Comparison of ENCODE assay signal across 11 mouse cellular contexts in the genomic region with DNA sequence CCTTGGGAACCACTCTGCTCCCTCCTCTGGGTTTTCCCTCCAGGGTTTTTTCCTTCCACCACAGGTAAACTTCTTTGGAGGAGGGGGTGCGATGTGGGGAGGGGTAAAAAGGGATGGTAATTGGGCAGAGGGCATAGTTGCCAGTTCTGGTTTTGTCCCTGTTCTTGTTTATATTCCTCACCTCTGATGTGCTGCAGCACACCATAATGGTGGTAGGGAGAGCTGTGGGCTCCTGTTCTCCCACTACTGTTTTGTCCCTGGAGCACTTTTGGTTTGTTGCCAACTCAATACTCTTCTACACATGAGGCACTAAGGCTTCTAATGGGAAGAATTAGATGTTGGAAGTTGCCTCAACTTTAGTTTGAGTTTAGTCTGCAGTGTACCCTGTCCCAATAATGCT. TPM values are rescaled to one million over a fixed set of nuclear protein-coding genes. Genes with fewer than 3 reads are reported as not detected.
DNase-seq lines count a peak whose midpoint lies in the region; ATAC-seq lines count a peak whose summit lies in the region.
"Had no signal": no experiment of that assay in that cellular context is flagged by ENCODE, and none has a peak within 500 bp of the region (broad histone marks: within the 10 kb centered on the region; RNA-seq: fewer than 3 reads in every experiment).

No protein-coding gene starts in this region.

- peak overlapping the region; percentile 82 for H3K4me2 ChIP-seq in embryonic facial prominence, embryonic 14.5 days (ENCODE audit: low read depth, low read length)
- peak overlapping the region; percentile 87; the same call in 1 of the 2 replicates for H3K4me2 ChIP-seq in intestine, embryonic 16.5 days (ENCODE audit: low read depth, low read length)

- no peak overlapping the region for H3K9ac ChIP-seq in embryonic facial prominence, embryonic 14.5 days (ENCODE audit: low read depth, low read length)
- H3K9ac ChIP-seq in intestine, embryonic 16.5 days (ENCODE audit: low read depth, low read length): no peak overlapping the region

- peaks cover 10% of the 10 kb centered on the region; the same call in 1 of the 2 replicates for H3K4me1 ChIP-seq in embryonic facial prominence, embryonic 14.5 days (ENCODE audit: control insufficient read depth, insufficient read depth, low read length)
- H3K4me1 ChIP-seq in intestine, embryonic 16.5 days (ENCODE audit: control insufficient read depth, insufficient read depth, low read length): peaks cover 16% of the 10 kb centered on the region

- H3K9me3 ChIP-seq in embryonic facial prominence, embryonic 14.5 days (ENCODE audit: control insufficient read depth, low read length): no peaks in the 10 kb centered on the region
- no peaks in the 10 kb centered on the region for H3K9me3 ChIP-seq in intestine, embryonic 16.5 days (ENCODE audit: control insufficient read depth, low read length)

- no peak overlapping the region for H3K27ac ChIP-seq in embryonic facial prominence, embryonic 14.5 days (replicated peaks; ENCODE audit: low read depth, low read length)
- no peak overlapping the region for H3K27ac ChIP-seq in intestine, embryonic 16.5 days (ENCODE audit: low read length)

- peak overlapping the region; percentile 47 for H3K4me3 ChIP-seq in embryonic facial prominence, embryonic 14.5 days (ENCODE audit: low read depth, low read length)
- H3K4me3 ChIP-seq in intestine, embryonic 16.5 days (ENCODE audit: low read length): no peak overlapping the region
- H3K4me3 ChIP-seq: erythroblast, embryonic 14.5 days had no signal

- H3K36me3 ChIP-seq in embryonic facial prominence, embryonic 14.5 days (ENCODE audit: control insufficient read depth, insufficient read depth, low read length): no peaks in the 10 kb centered on the region
- no peaks in the 10 kb centered on the region for H3K36me3 ChIP-seq in intestine, embryonic 16.5 days (ENCODE audit: control insufficient read depth, insufficient read depth, low read length)

- peak; percentile 17 to 21 for DNase-seq in layer of hippocampus, postnatal 10 days (ENCODE audit: low spot score in 2 of 2)
- no peak for DNase-seq in layer of hippocampus, adult 9-10 months (ENCODE audit: low spot score)
- no peak for DNase-seq in embryonic facial prominence, embryonic 14.5 days (ENCODE audit: low spot score)
- peak; percentile 28 for DNase-seq in retina, embryonic 14.5 days (ENCODE audit: low spot score)
- DNase-seq in kidney, adult 18-20 months: no peak
- no peak for DNase-seq in lung, adult 18-20 months
- DNase-seq: layer of hippocampus, adult 9-11 months had no signal

- H3K27me3 ChIP-seq in embryonic facial prominence, embryonic 14.5 days (replicated peaks; ENCODE audit: control insufficient read depth, insufficient read depth, low read length): peaks cover 38% of the 10 kb centered on the region
- peaks cover 14% of the 10 kb centered on the region; the same call in 1 of the 2 replicates for H3K27me3 ChIP-seq in intestine, embryonic 16.5 days (replicated peaks; ENCODE audit: control insufficient read depth, insufficient read depth, low read length)

- WGBS in embryonic facial prominence, embryonic 14.5 days: 20% methylated on average over 1 of the region's 1 CpGs
- WGBS in intestine, embryonic 16.5 days: 18% methylated on average over 1 of the region's 1 CpGs

- 0 out of 2 replicates have a peak, but pooled peaks have one; percentile 12 for ATAC-seq in embryonic facial prominence, embryonic 14.5 days (ENCODE audit: low read depth)
- ATAC-seq in intestine, embryonic 16.5 days: no peak
- no peak for ATAC-seq in inflammation-experienced regulatory T-cells, adult 6 months

RNA-seq across cellular contexts. Expression of a gene that starts 2.2 kb away (rescaled TPM):
- 10 to 100 TPM; 66.5 to 67.9 TPM for total RNA-seq in layer of hippocampus, postnatal 10 days (2021)
- polyA plus RNA-seq in embryonic facial prominence, embryonic 14.5 days (2014; fragmentation: Nextera tagmentation; extraction: Ambion mirVana): 0.98 and 1.0 TPM in 2 replicates
- 0.26 and 0.27 TPM in 2 replicates for polyA plus RNA-seq in intestine, embryonic 16.5 days (2015; fragmentation: Nextera tagmentation; extraction: Ambion mirVana)
- polyA plus RNA-seq in inflammation-experienced regulatory T-cells, adult 6 months (2017; shearing (Covaris generic)): not detected
- total RNA-seq: neutrophil, adult 5-6 weeks had no signal

Comparison
In these comparisons a context has a peak if more than half of its experiments do, and no peak if none do; other contexts are left out.
1. DNase-seq: peak in layer of hippocampus, postnatal 10 days (2 of 2) and retina, embryonic 14.5 days (single experiment); none in layer of hippocampus, adult 9-10 months (single experiment), embryonic facial prominence, embryonic 14.5 days (single experiment), kidney, adult 18-20 months (single experiment) and lung, adult 18-20 months (0 of 2).